Mouse (Mus musculus) embryonic facial prominence, embryonic 11.5 days (tissue): ENCODE data around the gene Exoc6b. TPM values are rescaled to one million over a fixed set of nuclear protein-coding genes. Genes with fewer than 3 reads are reported as not detected.

Source experiments
- ATAC-seq: fragments of 200-750 bp; cut with Nextera tagmentation; replicated peaks from 2 replicates; pipeline ENCODE4 v1.8.0; 2017; ENCODE audit warnings: low read depth; ENCODE audit not compliant: insufficient number of reproducible peaks, low FRiP score, low TSS enrichment
- DNase-seq: peaks from one replicate; pipeline ENCODE4 v3.0.0-alpha.2; 2015; ENCODE audit warnings: low spot score
- H3K27ac ChIP-seq: fragments of 300-500 bp; sonication (generic); replicated peaks from 2 replicates; pipeline ENCODE4 v1.5.1; 2014; ENCODE audit warnings: mild to moderate bottlenecking, low read depth, low read length, control low read depth
- H3K27me3 ChIP-seq: fragments of 300-500 bp; sonication (generic); 2 replicates; pipeline ENCODE4 v1.6.1; 2014; ENCODE audit warnings: mild to moderate bottlenecking, low read length, moderate library complexity, mixed read lengths; ENCODE audit not compliant: control insufficient read depth, insufficient read depth
- H3K36me3 ChIP-seq: fragments of 300-500 bp; sonication (generic); replicated peaks from 2 replicates; pipeline ENCODE4 v1.6.1; 2014; ENCODE audit warnings: low read depth, mild to moderate bottlenecking, low read length, moderate library complexity, mixed read lengths; ENCODE audit not compliant: control insufficient read depth, insufficient read depth
- H3K4me1 ChIP-seq: fragments of 300-500 bp; sonication (generic); 2 replicates; pipeline ENCODE4 v1.6.1; 2014; ENCODE audit warnings: low read length, mixed read lengths; ENCODE audit not compliant: control insufficient read depth, insufficient read depth
- H3K4me2 ChIP-seq: fragments of 300-500 bp; sonication (generic); 2 replicates; pipeline ENCODE4 v1.6.1; 2014; ENCODE audit warnings: low read depth, mild to moderate bottlenecking, control low read depth, low read length, moderate library complexity
- H3K4me3 ChIP-seq: fragments of 300-500 bp; sonication (generic); 2 replicates; pipeline ENCODE4 v1.5.1; 2014; ENCODE audit warnings: low read depth, low read length, control low read depth
- H3K9ac ChIP-seq: fragments of 300-500 bp; sonication (generic); replicated peaks from 2 replicates; pipeline ENCODE4 v1.6.1; 2014; ENCODE audit warnings: mild to moderate bottlenecking, control low read depth, low read length
- H3K9me3 ChIP-seq: fragments of 300-500 bp; sonication (generic); replicated peaks from 2 replicates; pipeline ENCODE4 v1.6.1; 2016; ENCODE audit warnings: mild to moderate bottlenecking, low read length, inconsistent platforms, mixed read lengths; ENCODE audit not compliant: control insufficient read depth
- WGBS: fragments of 180-500 bp; shearing (Covaris S2); extraction: QIAGEN DNeasy Blood & Tissue Kit; methylation state at CpG from one replicate; pipeline ENCODE4 v1.1.7; 2014; 5-methylcytosine and 5-hydroxymethylcytosine counted together
- polyA plus RNA-seq: library from polyadenylated mRNA; unstranded; fragments of >200 nt; fragmentation: Nextera tagmentation; extraction: Ambion mirVana; gene quantifications from 2 replicates; pipeline ENCODE4 v1.2.1, GENCODE M21; 2014

Gene Exoc6b
- polyA plus RNA-seq, 1 experiment from 2014 or later = 36.0 TPM

DNA sequence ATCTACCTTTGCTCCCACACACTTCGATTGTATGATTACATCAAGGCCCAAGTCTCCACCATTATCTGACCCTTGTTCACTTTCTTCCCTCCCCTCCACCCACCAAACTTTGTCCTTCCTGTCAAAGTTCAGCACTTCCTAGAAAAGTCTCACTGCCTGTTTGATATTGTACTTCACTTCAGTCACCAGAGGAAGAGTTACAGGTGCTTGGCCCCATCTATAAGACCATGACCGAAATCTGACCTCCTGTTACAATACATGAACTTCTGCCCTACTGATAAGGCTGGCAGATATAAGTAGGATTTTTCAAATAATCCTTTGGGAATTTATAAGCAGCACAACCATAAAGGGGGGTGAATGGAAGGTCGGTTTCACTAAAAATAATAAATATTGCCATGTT, 182.8 kb downstream of the Exoc6b start:
- Histone ChIP-seq H3K4me1 (no peaks in the 10 kb centered on the region), H3K9me3 (no peaks in the 10 kb centered on the region), H3K4me2 (no peak overlapping the region), H3K4me3 (no peak overlapping the region), H3K36me3 (no peaks in the 10 kb centered on the region), H3K27me3 (no peaks in the 10 kb centered on the region), H3K27ac (no peak overlapping the region), H3K9ac (no peak overlapping the region)
- ATAC-seq = no peak
- no peak for DNase-seq
- 77% methylated on average over 3 of the region's 3 CpGs for WGBS

DNA sequence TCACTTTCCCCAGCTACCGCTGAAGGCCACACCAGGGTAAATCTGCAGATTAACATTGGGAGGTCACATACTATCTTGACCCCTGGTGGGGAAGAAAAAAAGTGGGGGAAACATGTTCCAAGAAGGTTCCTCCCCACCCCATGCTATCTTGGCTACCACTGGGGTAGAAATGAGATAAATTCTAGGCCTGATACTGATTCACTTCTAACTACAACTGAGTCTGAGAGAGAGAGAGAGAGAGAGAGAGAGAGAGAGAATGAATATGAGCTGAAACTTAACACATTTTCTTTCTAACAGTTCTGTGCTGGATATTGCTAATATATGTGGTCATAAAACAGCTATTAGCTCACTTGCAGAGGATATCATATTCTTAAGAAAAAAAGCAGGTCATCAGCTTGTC, 184.2 kb downstream of the Exoc6b start:
- Histone ChIP-seq H3K27ac (no peak overlapping the region), H3K4me3 (no peak overlapping the region), H3K9ac (no peak overlapping the region), H3K36me3 (no peaks in the 10 kb centered on the region), H3K9me3 (no peaks in the 10 kb centered on the region), H3K4me2 (no peak overlapping the region), H3K27me3 (no peaks in the 10 kb centered on the region), H3K4me1 (no peaks in the 10 kb centered on the region)
- ATAC-seq = no peak
- DNase-seq = no peak
- 86% methylated on average over 1 of the region's 1 CpGs for WGBS

DNA sequence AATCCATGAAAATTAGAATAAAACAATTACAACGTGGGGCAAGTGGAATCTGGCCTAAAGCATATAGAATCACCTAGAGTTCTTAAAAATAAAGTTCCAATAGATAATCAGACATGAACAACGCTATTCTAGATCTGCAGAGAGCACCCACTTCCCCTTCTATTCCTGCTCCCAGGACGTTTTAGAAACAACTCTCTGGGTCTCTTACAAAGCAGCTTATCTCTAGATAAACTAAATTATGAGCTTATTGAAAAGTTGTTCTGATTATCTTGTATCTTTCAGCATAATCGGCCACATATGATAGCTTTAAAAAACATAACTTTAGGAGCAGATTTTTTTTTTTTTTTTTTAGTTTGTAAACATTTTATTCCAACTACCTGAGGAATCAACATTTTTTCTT, 185.6 kb downstream of the Exoc6b start:
- Histone ChIP-seq H3K9ac (no peak overlapping the region), H3K36me3 (no peaks in the 10 kb centered on the region), H3K4me1 (no peaks in the 10 kb centered on the region), H3K27me3 (no peaks in the 10 kb centered on the region), H3K4me3 (no peak overlapping the region), H3K9me3 (no peaks in the 10 kb centered on the region), H3K4me2 (no peak overlapping the region), H3K27ac (no peak overlapping the region)
- no peak for DNase-seq
- no peak for ATAC-seq
- 72% methylated on average over 4 of the region's 4 CpGs for WGBS

DNA sequence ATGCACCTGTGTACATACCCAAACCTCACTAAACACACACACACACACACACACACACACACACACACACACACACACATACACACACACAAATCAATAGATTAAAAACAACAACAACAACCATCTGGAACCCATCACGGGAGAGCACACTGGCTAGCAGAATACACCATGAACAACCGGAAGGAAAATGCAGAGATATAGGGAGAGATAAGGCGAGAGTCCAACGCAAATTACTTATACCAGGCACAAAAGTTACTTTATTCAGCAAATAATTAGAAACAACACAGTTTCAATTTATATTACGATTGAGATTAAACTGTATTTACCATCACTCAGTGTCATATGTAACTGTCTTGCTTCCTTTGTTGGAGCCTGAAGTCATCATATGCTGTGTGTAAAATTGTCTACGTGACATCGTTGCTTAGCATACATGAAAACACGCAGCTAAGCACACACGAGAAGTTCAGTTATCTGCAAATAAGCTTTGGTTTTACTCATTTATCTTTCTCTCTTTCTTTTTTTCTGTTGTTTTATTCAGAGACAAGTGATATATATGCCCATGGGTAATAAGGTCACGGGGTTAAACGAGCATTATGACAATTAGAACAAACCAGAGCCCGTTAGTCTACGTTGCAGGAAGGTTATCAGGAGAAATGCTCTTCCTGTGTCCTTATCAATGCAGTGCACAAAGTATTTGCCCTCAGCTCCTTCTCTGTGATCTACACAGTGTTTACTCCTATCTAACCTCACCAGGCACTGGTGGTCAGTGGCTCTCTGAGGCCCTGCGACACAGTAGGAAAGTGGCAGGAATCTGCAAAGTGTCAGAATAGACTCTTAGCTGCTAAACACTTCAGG, 186.4 kb downstream of the Exoc6b start:
- no peaks in the 10 kb centered on the region for H3K27me3 ChIP-seq
- no peak overlapping the region for H3K4me3 ChIP-seq
- no peaks in the 10 kb centered on the region for H3K36me3 ChIP-seq
- H3K4me2 ChIP-seq = no peak overlapping the region
- 64% methylated on average over 14 of the region's 14 CpGs for WGBS
- DNase-seq (no peak), ATAC-seq (no peak)
- H3K9ac ChIP-seq = no peak overlapping the region
- no peak overlapping the region for H3K27ac ChIP-seq
- H3K9me3 ChIP-seq = no peaks in the 10 kb centered on the region
- no peaks in the 10 kb centered on the region for H3K4me1 ChIP-seq

DNA sequence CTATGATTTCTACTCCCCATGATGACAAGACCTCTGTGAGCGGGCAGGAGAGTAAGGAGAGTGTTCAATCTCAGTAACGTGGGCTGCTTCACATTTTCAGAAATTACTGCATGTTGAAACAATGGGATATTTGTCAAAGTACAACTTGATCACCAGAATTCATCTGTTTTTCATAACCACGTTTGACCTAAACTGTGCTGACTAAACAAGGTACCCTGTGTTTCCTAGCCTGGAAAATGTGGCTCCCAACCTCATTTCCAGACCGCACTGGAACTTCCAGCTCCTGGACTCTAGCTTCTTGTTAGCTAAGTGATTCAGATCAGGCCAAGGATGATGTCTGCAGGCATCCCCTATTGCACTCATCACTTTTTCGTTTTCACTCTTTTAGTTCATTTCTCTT, 193.4 kb downstream of the Exoc6b start:
- Histone ChIP-seq H3K4me1 (no peaks in the 10 kb centered on the region), H3K9me3 (no peaks in the 10 kb centered on the region), H3K27me3 (no peaks in the 10 kb centered on the region), H3K36me3 (no peaks in the 10 kb centered on the region), H3K4me2 (no peak overlapping the region), H3K4me3 (no peak overlapping the region), H3K9ac (no peak overlapping the region), H3K27ac (no peak overlapping the region)
- WGBS = 33% methylated on average over 5 of the region's 5 CpGs
- ATAC-seq = no peak
- DNase-seq = peak; percentile 62

DNA sequence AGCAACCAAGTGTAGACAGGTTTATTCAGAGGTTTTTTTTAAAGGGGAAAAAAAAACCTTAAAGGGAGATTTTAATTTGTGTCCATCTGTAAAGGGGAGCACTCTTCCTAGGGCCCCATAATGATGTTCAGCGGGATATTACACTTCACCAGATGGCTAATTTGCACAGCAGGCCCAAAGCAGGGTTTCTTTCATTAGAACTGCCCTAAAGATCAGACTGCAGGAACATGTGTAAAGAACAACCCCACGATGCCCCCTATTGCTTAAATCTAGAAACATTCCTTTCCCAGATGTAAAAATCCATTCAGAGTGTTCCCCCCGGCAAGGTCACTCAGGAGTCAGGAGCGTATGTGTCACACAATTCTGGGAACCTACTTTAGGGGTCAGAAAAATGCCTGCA, 202.2 kb downstream of the Exoc6b start:
- H3K4me2 ChIP-seq = no peak overlapping the region
- no peak overlapping the region for H3K27ac ChIP-seq
- H3K4me1 ChIP-seq = no peaks in the 10 kb centered on the region; the same call in 1 of the 2 replicates
- DNase-seq = peak; percentile 69
- no peaks in the 10 kb centered on the region for H3K27me3 ChIP-seq
- no peaks in the 10 kb centered on the region for H3K9me3 ChIP-seq
- WGBS = 7% methylated on average over 4 of the region's 4 CpGs
- H3K4me3 ChIP-seq = no peak overlapping the region
- no peak for ATAC-seq
- H3K9ac ChIP-seq = no peak overlapping the region
- H3K36me3 ChIP-seq = no peaks in the 10 kb centered on the region

DNA sequence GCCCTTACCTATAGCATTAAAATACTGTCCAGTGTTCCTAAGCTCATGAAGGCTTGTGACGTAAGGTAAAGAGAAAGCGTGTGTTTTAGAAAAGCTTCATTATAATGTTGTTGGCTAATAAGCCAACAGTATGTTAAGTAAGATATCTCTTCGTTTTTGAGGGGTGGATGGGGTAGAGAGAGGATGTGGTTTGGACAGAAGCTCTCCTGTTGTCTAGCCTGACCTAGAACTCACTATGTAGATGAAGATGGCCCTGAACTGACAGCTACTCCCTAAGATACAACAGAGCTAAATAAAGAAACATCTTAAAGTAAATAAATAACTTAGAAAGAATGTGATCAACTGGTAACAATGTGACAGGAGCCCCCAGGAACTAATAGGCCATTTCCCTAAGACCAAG, 204.7 kb downstream of the Exoc6b start:
- Histone ChIP-seq H3K4me2 (no peak overlapping the region), H3K4me3 (no peak overlapping the region), H3K36me3 (no peaks in the 10 kb centered on the region), H3K27me3 (no peaks in the 10 kb centered on the region), H3K27ac (no peak overlapping the region), H3K9ac (no peak overlapping the region), H3K9me3 (no peaks in the 10 kb centered on the region), H3K4me1 (no peaks in the 10 kb centered on the region; the same call in 1 of the 2 replicates)
- DNase-seq (no peak), ATAC-seq (no peak)
- WGBS = 89% methylated on average over 3 of the region's 3 CpGs

DNA sequence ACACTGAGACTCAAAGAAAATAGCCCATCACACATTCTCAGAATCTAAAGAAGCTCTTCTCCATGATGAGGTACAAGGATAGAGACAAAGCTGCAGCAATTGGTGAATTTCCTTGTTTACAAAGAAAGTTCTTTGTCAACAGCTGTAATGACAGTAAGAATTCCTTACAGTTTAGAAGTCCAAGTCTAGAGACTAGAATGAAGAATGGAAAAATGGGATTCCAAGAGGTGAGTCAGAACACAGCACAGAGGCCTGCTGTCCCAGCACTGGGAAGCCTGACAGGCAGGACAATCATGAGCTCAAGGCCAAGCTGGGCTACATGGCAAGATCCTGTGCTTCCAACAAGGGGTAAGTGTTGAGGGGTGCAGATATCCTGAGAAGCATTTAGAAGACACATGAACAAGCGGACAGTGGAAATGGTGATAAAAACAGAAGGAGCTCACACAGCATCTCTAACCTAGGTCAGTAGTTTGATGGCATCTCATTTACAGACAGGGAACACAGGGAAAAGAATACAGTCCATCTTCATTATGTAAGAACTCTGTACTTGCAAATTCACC, 205.4 kb downstream of the Exoc6b start:
- Histone ChIP-seq H3K27ac (no peak overlapping the region), H3K9ac (no peak overlapping the region), H3K4me1 (no peaks in the 10 kb centered on the region; the same call in 1 of the 2 replicates), H3K4me2 (no peak overlapping the region), H3K9me3 (no peaks in the 10 kb centered on the region), H3K4me3 (no peak overlapping the region), H3K36me3 (no peaks in the 10 kb centered on the region), H3K27me3 (no peaks in the 10 kb centered on the region)
- ATAC-seq = no peak
- DNase-seq = no peak
- WGBS = 93% methylated on average over 1 of the region's 1 CpGs
